Mouse (Mus musculus) hindbrain, postnatal 0 days (tissue): Measurements from ENCODE around the gene Htra2. TPM values are rescaled to one million over a fixed set of nuclear protein-coding genes. Genes with fewer than 3 reads are reported as not detected.

Experiments used
- ATAC-seq: fragments of 200-750 bp; cut with Nextera tagmentation; 2 replicates; pipeline ENCODE4 v1.8.0; 2017; ENCODE audit warnings: mild to moderate bottlenecking, moderate TSS enrichment, moderate library complexity
- DNase-seq: peaks from one replicate; pipeline ENCODE4 v3.0.0-alpha.2; 2015; ENCODE audit warnings: low spot score
- H3K27ac ChIP-seq: fragments of 300-500 bp; sonication (generic); 2 replicates; pipeline ENCODE4 v1.5.1; 2014; ENCODE audit warnings: mild to moderate bottlenecking
- H3K27me3 ChIP-seq: fragments of 300-500 bp; sonication (generic); 2 replicates; pipeline ENCODE4 v1.6.1; 2014; ENCODE audit warnings: low read length, mixed read lengths; ENCODE audit not compliant: insufficient read depth
- H3K36me3 ChIP-seq: fragments of 300-500 bp; sonication (generic); 2 replicates; pipeline ENCODE4 v1.6.1; 2014; ENCODE audit warnings: low read length, mixed read lengths; ENCODE audit not compliant: insufficient read depth
- H3K4me1 ChIP-seq: fragments of 300-500 bp; sonication (generic); 2 replicates; pipeline ENCODE4 v1.6.1; 2014; ENCODE audit warnings: antibody characterized with exemption, low read length, mixed read lengths; ENCODE audit not compliant: insufficient read depth
- H3K4me2 ChIP-seq: fragments of 300-500 bp; sonication (generic); 2 replicates; pipeline ENCODE4 v1.6.1; 2014; ENCODE audit warnings: low read depth, mild to moderate bottlenecking, low read length, moderate library complexity, mixed read lengths
- H3K4me3 ChIP-seq: fragments of 300-500 bp; sonication (generic); 2 replicates; pipeline ENCODE4 v1.5.1; 2014; ENCODE audit warnings: low read length
- H3K9ac ChIP-seq: fragments of 300-500 bp; sonication (generic); replicated peaks from 2 replicates; pipeline ENCODE4 v1.6.1; 2014; ENCODE audit warnings: mild to moderate bottlenecking, low read length, moderate library complexity, mixed read lengths
- H3K9me3 ChIP-seq: fragments of 300-500 bp; sonication (generic); 2 replicates; pipeline ENCODE4 v1.6.1; 2016; ENCODE audit warnings: low read length, mixed read lengths
- CTCF ChIP-seq: IDR thresholded peaks from 2 replicates; pipeline ENCODE4 v1.5.1; 2016; ENCODE audit warnings: antibody characterized with exemption, control low read depth, low read depth
- WGBS: fragments of 180-500 bp; shearing (Covaris S2); extraction: QIAGEN DNeasy Blood & Tissue Kit; methylation state at CpG from one replicate; pipeline ENCODE4 v1.1.7; 2014; 5-methylcytosine and 5-hydroxymethylcytosine counted together
- polyA plus RNA-seq: library from polyadenylated mRNA; unstranded; fragments of >200 nt; fragmentation: Nextera tagmentation; extraction: Ambion mirVana; gene quantifications from 2 replicates; pipeline ENCODE4 v1.2.1, GENCODE M21; 2015
- total RNA-seq: library from RNA; depleted of rRNA; stranded (reverse); fragments of >200 nt; gene quantifications from 2 replicates; pipeline ENCODE4 v1.2.3, GENCODE M21; 2014

Htra2 gene
- total and polyA plus RNA-seq, 2 experiments from 2014 or later, result 48.4 to 82.9 TPM

DNA sequence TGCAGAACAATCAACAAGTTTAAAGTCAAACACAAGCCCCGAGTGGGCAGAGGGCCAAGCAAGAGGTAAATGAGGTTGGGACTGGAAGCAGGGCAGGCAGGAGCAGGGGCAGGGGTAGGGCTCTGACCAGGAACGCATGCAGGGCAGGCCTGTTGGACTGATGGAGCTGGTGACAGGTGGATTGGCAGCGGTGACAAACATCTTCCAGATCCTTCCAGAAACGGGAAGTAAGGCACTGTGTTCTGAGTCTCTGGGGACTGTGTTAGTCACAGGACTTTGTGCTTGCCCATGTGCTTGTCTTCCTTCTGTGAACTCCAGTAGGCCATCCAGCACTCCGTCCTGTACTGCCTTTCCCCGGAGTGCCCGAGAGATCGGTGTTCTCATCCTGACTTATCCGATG is 10.3 kb downstream of the Htra2 start:
- H3K9ac ChIP-seq, result no peak overlapping the region
- ATAC-seq (no peak), DNase-seq (no peak)
- no peak overlapping the region for H3K27ac ChIP-seq
- no peak overlapping the region for H3K4me3 ChIP-seq
- no peaks in the 10 kb centered on the region for H3K4me1 ChIP-seq
- no peaks in the 10 kb centered on the region for H3K36me3 ChIP-seq
- no peaks in the 10 kb centered on the region for H3K27me3 ChIP-seq
- no peak overlapping the region for H3K4me2 ChIP-seq
- no peaks in the 10 kb centered on the region for H3K9me3 ChIP-seq
- TF ChIP-seq CTCF, result no peak
- 75% methylated on average over 9 of the region's 9 CpGs for WGBS

GRCm38 (mm10) chr6:83043993-83044392 is 11.1 kb downstream of the Htra2 start:
- Histone ChIP-seq H3K36me3 (no peaks in the 10 kb centered on the region), H3K9ac (no peak overlapping the region), H3K4me2 (no peak overlapping the region), H3K9me3 (no peaks in the 10 kb centered on the region), H3K27me3 (no peaks in the 10 kb centered on the region), H3K4me3 (no peak overlapping the region), H3K4me1 (no peaks in the 10 kb centered on the region), H3K27ac (no peak overlapping the region)
- WGBS, result 86% methylated on average over 5 of the region's 5 CpGs
- DNase-seq (no peak), ATAC-seq (no peak)
- TF ChIP-seq CTCF, result no peak

GRCm38 (mm10) chr6:83043561-83043960 is 11.5 kb downstream of the Htra2 start:
- no peak for DNase-seq
- no peaks in the 10 kb centered on the region for H3K9me3 ChIP-seq
- H3K36me3 ChIP-seq, result no peaks in the 10 kb centered on the region
- no peak for TF ChIP-seq CTCF
- H3K4me3 ChIP-seq, result no peak overlapping the region
- no peak for ATAC-seq
- H3K4me2 ChIP-seq, result no peak overlapping the region
- 65% methylated on average over 6 of the region's 6 CpGs for WGBS
- no peak overlapping the region for H3K27ac ChIP-seq
- no peak overlapping the region for H3K9ac ChIP-seq
- H3K27me3 ChIP-seq, result no peaks in the 10 kb centered on the region
- H3K4me1 ChIP-seq, result peaks cover 3% of the 10 kb centered on the region; the same call in 1 of the 2 replicates

DNA sequence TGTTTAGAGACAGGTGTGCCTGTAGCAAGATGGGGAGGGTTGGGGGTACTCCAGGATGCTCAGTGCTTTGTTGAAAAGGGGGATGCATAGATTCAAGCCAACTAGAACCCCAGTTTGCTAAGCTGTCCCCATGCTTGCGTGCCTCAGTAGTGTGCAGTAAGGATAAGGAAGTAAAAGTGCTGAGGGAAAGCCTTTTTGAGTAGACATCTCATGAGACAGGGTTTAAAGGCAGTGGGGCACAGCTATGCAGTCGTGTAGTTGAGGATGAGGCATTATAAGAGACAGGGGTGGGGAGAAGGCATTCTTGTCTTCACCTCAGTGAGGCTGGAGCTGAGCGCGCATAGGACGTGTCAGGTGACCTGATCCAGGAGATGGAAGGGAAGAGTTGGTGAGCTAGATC is 14.5 kb downstream of the Htra2 start:
- 77% methylated on average over 5 of the region's 5 CpGs for WGBS
- Histone ChIP-seq H3K27me3 (no peaks in the 10 kb centered on the region), H3K9ac (no peak overlapping the region), H3K4me3 (no peak overlapping the region), H3K9me3 (no peaks in the 10 kb centered on the region), H3K4me2 (no peak overlapping the region), H3K36me3 (no peaks in the 10 kb centered on the region), H3K27ac (no peak overlapping the region), H3K4me1 (peaks cover 7% of the 10 kb centered on the region; the same call in 1 of the 2 replicates)
- no peak for DNase-seq
- no peak for ATAC-seq
- no peak for TF ChIP-seq CTCF

GRCm38 (mm10) chr6:83038496-83039012 is 16.5 kb downstream of the Htra2 start:
- TF ChIP-seq CTCF, result no peak
- Histone ChIP-seq H3K9ac (peak overlapping the region; percentile 24; the same call in 1 of the 2 replicates), H3K4me2 (peak overlapping the region; percentile 53), H3K4me1 (peaks cover 7% of the 10 kb centered on the region; the same call in 1 of the 2 replicates), H3K4me3 (peak overlapping the region; percentile 21), H3K9me3 (no peaks in the 10 kb centered on the region), H3K27ac (no peak overlapping the region), H3K36me3 (no peaks in the 10 kb centered on the region), H3K27me3 (peaks cover 6% of the 10 kb centered on the region; the same call in 1 of the 2 replicates)
- WGBS, result 7% methylated on average over 24 of the region's 24 CpGs
- peak; percentile 87 for DNase-seq
- ATAC-seq, result peak; percentile 74

GRCm38 (mm10) chr6:83037188-83037587 is 17.9 kb downstream of the Htra2 start:
- Histone ChIP-seq H3K27me3 (peaks cover 20% of the 10 kb centered on the region; the same call in 1 of the 2 replicates), H3K27ac (no peak overlapping the region), H3K36me3 (no peaks in the 10 kb centered on the region), H3K9me3 (no peaks in the 10 kb centered on the region), H3K4me1 (peaks cover 13% of the 10 kb centered on the region; the same call in 1 of the 2 replicates), H3K9ac (no peak overlapping the region), H3K4me2 (no peak overlapping the region), H3K4me3 (no peak overlapping the region)
- WGBS, result 82% methylated on average over 8 of the region's 8 CpGs
- TF ChIP-seq CTCF, result no peak
- ATAC-seq, result no peak
- DNase-seq, result no peak

DNA sequence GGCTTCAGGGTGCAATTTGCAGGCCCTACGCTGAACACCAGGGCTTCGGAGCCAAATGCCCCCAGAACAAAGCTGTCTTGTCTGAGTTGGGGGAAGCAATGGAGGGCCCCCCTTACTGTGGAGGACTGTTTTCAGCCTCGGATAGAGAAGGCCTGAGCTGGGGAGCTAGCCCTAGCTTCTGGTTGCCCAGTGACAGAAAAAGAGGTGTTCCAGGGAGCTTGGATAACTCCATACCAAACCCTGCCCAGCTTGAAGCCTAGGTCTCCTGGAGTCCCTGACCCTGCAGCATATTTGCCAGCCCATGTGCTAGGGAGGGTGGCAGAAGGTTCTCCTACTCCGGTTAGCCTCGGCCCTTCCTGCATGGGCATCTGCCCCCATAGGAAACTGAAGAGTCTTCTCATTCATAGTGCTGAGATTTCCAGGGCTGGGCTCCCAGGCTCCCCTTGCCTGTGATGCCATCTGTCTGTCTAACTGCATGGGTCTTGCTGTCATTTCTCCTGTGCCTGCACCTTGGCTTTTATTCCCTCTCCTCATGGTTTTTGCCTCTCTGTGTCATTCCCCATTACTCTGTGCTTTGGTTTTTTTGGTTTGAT is 20.5 kb downstream of the Htra2 start:
- Histone ChIP-seq H3K27ac (0 out of 2 replicates have a peak overlapping the region, but pooled peaks have one; percentile 67), H3K9me3 (no peaks in the 10 kb centered on the region), H3K4me3 (peak overlapping the region; percentile 47), H3K4me2 (peak overlapping the region; percentile 84), H3K27me3 (peaks cover 25% of the 10 kb centered on the region; the same call in 1 of the 2 replicates), H3K9ac (no peak overlapping the region; the same call in 1 of the 2 replicates), H3K4me1 (peaks cover 15% of the 10 kb centered on the region; the same call in 1 of the 2 replicates), H3K36me3 (no peaks in the 10 kb centered on the region)
- TF ChIP-seq CTCF, result no peak
- DNase-seq (no peak), ATAC-seq (no peak)
- WGBS, result 26% methylated on average over 5 of the region's 5 CpGs
